Mouse (Mus musculus): Measurements from ENCODE around the gene Syk. TPM values are rescaled to one million over a fixed set of nuclear protein-coding genes. Genes with fewer than 3 reads are reported as not detected.

Syk gene
- total RNA-seq, 4 experiments from 2014 or later = 2.0 to 5.2 (median 3.2) TPM

Other genes with a start within 250 kb of the Syk start
- gene Diras2, start 51.9 kb upstream of the Syk start, total RNA-seq (2022) = 100 to 1,000 TPM; 171 to 226 (median 187) TPM

Measured in left cerebral cortex, adult 8-10 months (tissue).